Mouse (Mus musculus): ENCODE measurements around the gene Ccser1.

Gene Ccser1

GRCm38 (mm10) chr6:62067024-62067380 lies 886.9 kb downstream of the Ccser1 start:
- DNase-seq: no peak

- no peak for DNase-seq
Observed at GRCm38 (mm10) chr6:62105464-62105863, 925.3 kb downstream of the Ccser1 start.

GRCm38 (mm10) chr6:62132531-62132930 lies 952.4 kb downstream of the Ccser1 start:
- no peak for DNase-seq

GRCm38 (mm10) chr6:62160320-62160719 lies 980.2 kb downstream of the Ccser1 start:
- DNase-seq: no peak

GRCm38 (mm10) chr6:62162596-62162995 lies 982.5 kb downstream of the Ccser1 start:
- DNase-seq: no peak

GRCm38 (mm10) chr6:62163826-62164225 lies 983.7 kb downstream of the Ccser1 start:
- no peak for DNase-seq

GRCm38 (mm10) chr6:62196496-62197188 lies 1016.5 kb downstream of the Ccser1 start:
- DNase-seq: no peak

GRCm38 (mm10) chr6:62198768-62199167 lies 1018.6 kb downstream of the Ccser1 start:
- no peak for DNase-seq

- DNase-seq: no peak
Observed at GRCm38 (mm10) chr6:62205013-62205412, 1024.9 kb downstream of the Ccser1 start.

- DNase-seq: no peak
Observed at GRCm38 (mm10) chr6:62221856-62222255, 1041.7 kb downstream of the Ccser1 start.

- no peak for DNase-seq
Observed at GRCm38 (mm10) chr6:62263899-62264298, 1083.8 kb downstream of the Ccser1 start.

GRCm38 (mm10) chr6:62264525-62264924 lies 1084.4 kb downstream of the Ccser1 start:
- no peak for DNase-seq

GRCm38 (mm10) chr6:62281256-62281655 lies 1101.1 kb downstream of the Ccser1 start:
- no peak for DNase-seq

GRCm38 (mm10) chr6:62301576-62302312 lies 1121.6 kb downstream of the Ccser1 start:
- no peak for DNase-seq

- no peak for DNase-seq
Observed at GRCm38 (mm10) chr6:62318627-62319026, 1138.5 kb downstream of the Ccser1 start.

- DNase-seq: no peak
Observed at GRCm38 (mm10) chr6:62340319-62340718, 1160.2 kb downstream of the Ccser1 start.

GRCm38 (mm10) chr6:62367802-62368201 lies 1187.7 kb downstream of the Ccser1 start:
- DNase-seq: no peak

Measured in spleen, adult 18-20 months (tissue).